Mouse (Mus musculus): Measurements from ENCODE around the gene Gm5737. TPM values are rescaled to one million over a fixed set of nuclear protein-coding genes. Genes with fewer than 3 reads are reported as not detected.

Gm5737 gene
- polyA plus RNA-seq, 1 experiment: not detected

DNA sequence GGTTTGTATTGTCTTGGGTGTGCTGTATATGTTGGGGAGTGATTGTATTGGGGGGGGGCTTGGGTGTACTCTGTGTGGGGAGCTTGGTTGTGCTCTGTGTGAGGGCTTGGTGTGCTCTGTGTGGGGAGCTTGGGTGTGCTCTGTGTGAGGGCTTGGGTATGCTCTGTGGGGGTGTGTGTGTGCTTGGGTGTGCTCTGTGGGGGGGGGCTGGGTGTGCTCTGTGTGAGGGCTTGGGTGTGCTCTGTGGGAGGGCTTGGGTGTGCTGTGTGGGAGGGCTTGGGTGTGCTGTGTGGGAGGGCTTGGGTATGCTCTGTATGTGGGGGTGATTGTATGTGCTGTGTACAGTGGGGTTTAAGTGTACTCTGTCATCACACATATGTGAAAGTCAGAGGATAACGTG is 55.6 kb downstream of the Gm5737 start:
- no peak overlapping the region for H3K4me3 ChIP-seq (ENCODE audit: insufficient read depth, low read depth, low read length)
- H3K27ac ChIP-seq (ENCODE audit: insufficient read depth, low read depth, low read length): no peak overlapping the region
- WGBS: 100% methylated on average over 1 of the region's 1 CpGs
- TF ChIP-seq POLR2A (IDR thresholded peaks at IDR 0.05; ENCODE audit: insufficient read depth, low read depth, low read length) (no peak), CTCF (IDR thresholded peaks at IDR 0.05; ENCODE audit: insufficient read depth, low read depth, low read length) (no peak)
- H3K4me1 ChIP-seq (ENCODE audit: control insufficient read depth, insufficient read depth, low read length): peaks cover 7% of the 10 kb centered on the region

DNA sequence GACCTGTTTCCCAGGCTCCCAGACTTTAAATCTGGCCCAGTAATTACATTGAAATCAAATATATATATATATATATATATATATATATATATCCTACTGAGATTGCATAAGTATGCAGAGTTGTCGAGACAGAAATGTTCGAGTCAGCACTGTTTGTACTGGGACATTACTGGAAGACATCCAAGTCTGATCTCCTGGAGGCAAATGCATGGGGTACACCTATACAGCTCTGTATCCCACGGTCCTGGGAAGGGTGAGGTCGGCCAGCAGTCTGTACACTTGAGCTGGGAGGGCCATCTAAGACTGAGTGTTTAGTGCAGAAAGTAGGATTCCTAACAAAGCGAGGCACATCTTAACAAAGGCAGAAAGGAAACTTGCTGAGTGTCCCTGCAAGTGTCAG is 57.7 kb downstream of the Gm5737 start:
- Histone ChIP-seq H3K4me3 (ENCODE audit: insufficient read depth, low read depth, low read length) (no peak overlapping the region), H3K4me1 (ENCODE audit: control insufficient read depth, insufficient read depth, low read length) (peaks cover 7% of the 10 kb centered on the region), H3K27ac (ENCODE audit: insufficient read depth, low read depth, low read length) (no peak overlapping the region)
- WGBS: 67% methylated on average over 5 of the region's 5 CpGs
- TF ChIP-seq CTCF (IDR thresholded peaks at IDR 0.05; ENCODE audit: insufficient read depth, low read depth, low read length): no peak
- no peak for TF ChIP-seq POLR2A (IDR thresholded peaks at IDR 0.05; ENCODE audit: insufficient read depth, low read depth, low read length)

GRCm38 (mm10) chr7:120870431-120871008 is 58.4 kb downstream of the Gm5737 start:
- WGBS: 58% methylated on average over 5 of the region's 5 CpGs
- H3K4me1 ChIP-seq (ENCODE audit: control insufficient read depth, insufficient read depth, low read length): peaks cover 7% of the 10 kb centered on the region
- no peak for TF ChIP-seq CTCF (IDR thresholded peaks at IDR 0.05; ENCODE audit: insufficient read depth, low read depth, low read length)
- TF ChIP-seq POLR2A (IDR thresholded peaks at IDR 0.05; ENCODE audit: insufficient read depth, low read depth, low read length): no peak
- no peak overlapping the region for H3K27ac ChIP-seq (ENCODE audit: insufficient read depth, low read depth, low read length)
- H3K4me3 ChIP-seq (ENCODE audit: insufficient read depth, low read depth, low read length): no peak overlapping the region

- no peak for TF ChIP-seq POLR2A (IDR thresholded peaks at IDR 0.05; ENCODE audit: insufficient read depth, low read depth, low read length)
- H3K4me3 ChIP-seq (ENCODE audit: insufficient read depth, low read depth, low read length): no peak overlapping the region
- 85% methylated on average over 12 of the region's 12 CpGs for WGBS
- no peak overlapping the region for H3K27ac ChIP-seq (ENCODE audit: insufficient read depth, low read depth, low read length)
- H3K4me1 ChIP-seq (ENCODE audit: control insufficient read depth, insufficient read depth, low read length): no peaks in the 10 kb centered on the region
These were observed 60.9 kb downstream of the Gm5737 start for GRCm38 (mm10) chr7:120873083-120873482.

DNA sequence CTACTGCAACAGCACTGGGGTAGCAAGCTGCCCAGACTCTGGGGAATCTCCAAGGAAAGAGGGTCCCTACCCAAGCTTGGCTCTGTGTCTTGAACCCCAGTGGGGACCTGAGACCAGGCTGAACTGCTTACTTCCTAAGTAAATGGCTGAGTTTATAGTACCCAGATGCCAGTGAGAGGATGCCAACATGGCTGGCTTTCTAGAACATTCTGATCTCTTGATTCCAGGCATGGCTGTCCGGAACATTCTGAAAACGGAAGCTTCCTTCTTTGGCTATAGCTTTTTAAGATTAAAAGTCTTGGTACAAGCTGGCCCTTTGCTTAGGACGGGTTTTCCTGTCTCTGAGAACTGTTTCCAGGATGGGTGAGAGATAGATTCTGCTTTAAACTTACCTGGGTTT is 61.9 kb downstream of the Gm5737 start:
- no peak for TF ChIP-seq CTCF (IDR thresholded peaks at IDR 0.05; ENCODE audit: insufficient read depth, low read depth, low read length)
- TF ChIP-seq POLR2A (IDR thresholded peaks at IDR 0.05; ENCODE audit: insufficient read depth, low read depth, low read length): no peak
- Histone ChIP-seq H3K4me3 (ENCODE audit: insufficient read depth, low read depth, low read length) (no peak overlapping the region), H3K4me1 (ENCODE audit: control insufficient read depth, insufficient read depth, low read length) (no peaks in the 10 kb centered on the region), H3K27ac (ENCODE audit: insufficient read depth, low read depth, low read length) (no peak overlapping the region)
- 91% methylated on average over 3 of the region's 3 CpGs for WGBS

GRCm38 (mm10) chr7:120874764-120875539 is 62.8 kb downstream of the Gm5737 start:
- Histone ChIP-seq H3K4me1 (ENCODE audit: control insufficient read depth, insufficient read depth, low read length) (no peaks in the 10 kb centered on the region), H3K27ac (ENCODE audit: insufficient read depth, low read depth, low read length) (no peak overlapping the region), H3K4me3 (ENCODE audit: insufficient read depth, low read depth, low read length) (no peak overlapping the region)
- 82% methylated on average over 7 of the region's 7 CpGs for WGBS
- TF ChIP-seq CTCF (IDR thresholded peaks at IDR 0.05; ENCODE audit: insufficient read depth, low read depth, low read length): no peak
- no peak for TF ChIP-seq POLR2A (IDR thresholded peaks at IDR 0.05; ENCODE audit: insufficient read depth, low read depth, low read length)

DNA sequence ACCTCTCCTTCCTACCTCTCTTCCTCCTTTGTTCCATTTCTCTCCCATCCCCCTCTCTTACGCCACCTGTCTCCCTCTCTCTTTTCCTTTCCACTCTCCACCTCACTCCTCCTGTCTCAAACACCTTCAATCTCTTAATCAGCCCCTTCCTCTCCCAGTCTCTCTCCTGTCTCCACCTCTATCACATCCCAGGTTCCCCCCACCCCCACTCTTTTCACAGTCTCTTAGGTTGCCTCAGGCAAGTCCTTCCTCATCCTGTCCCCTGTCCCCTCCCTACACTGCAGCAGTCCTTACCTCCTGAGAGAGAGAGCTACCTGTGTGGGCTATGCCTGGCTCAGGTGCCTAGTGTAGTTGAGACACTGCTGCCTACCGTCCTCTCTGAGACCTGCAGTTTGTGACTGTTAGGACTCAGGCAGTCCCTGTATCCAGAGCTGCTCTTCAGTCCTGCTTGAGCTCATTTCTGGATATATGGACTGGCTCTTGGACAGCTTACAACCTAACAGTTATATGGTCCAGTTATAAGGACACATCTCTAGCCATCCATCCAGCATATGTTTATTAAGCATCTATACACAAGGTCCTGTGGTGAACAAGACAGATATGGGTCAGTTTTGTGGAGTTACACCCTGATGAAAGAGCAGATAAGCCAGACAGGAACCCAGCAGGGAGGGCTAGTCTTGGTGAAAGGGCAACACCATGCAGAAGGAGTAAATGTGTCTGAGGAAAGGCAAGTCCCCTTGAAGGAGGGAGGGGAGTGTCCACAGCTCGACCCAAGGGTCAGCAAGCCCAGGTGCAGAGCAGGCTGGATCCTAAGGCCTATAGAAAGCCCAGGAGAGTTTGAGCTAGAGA is 63.6 kb downstream of the Gm5737 start:
- H3K4me3 ChIP-seq (ENCODE audit: insufficient read depth, low read depth, low read length): no peak overlapping the region
- TF ChIP-seq CTCF (IDR thresholded peaks at IDR 0.05; ENCODE audit: insufficient read depth, low read depth, low read length) (no peak), POLR2A (IDR thresholded peaks at IDR 0.05; ENCODE audit: insufficient read depth, low read depth, low read length) (no peak)
- no peak overlapping the region for H3K27ac ChIP-seq (ENCODE audit: insufficient read depth, low read depth, low read length)
- H3K4me1 ChIP-seq (ENCODE audit: control insufficient read depth, insufficient read depth, low read length): no peaks in the 10 kb centered on the region
- WGBS: 70% methylated on average over 3 of the region's 3 CpGs

- no peak for TF ChIP-seq CTCF (IDR thresholded peaks at IDR 0.05; ENCODE audit: insufficient read depth, low read depth, low read length)
- TF ChIP-seq POLR2A (IDR thresholded peaks at IDR 0.05; ENCODE audit: insufficient read depth, low read depth, low read length): no peak
- Histone ChIP-seq H3K27ac (ENCODE audit: insufficient read depth, low read depth, low read length) (no peak overlapping the region), H3K4me1 (ENCODE audit: control insufficient read depth, insufficient read depth, low read length) (no peaks in the 10 kb centered on the region), H3K4me3 (ENCODE audit: insufficient read depth, low read depth, low read length) (no peak overlapping the region)
- WGBS: 54% methylated on average over 6 of the region's 6 CpGs
These were observed 66.1 kb downstream of the Gm5737 start for GRCm38 (mm10) chr7:120878271-120878670.

DNA sequence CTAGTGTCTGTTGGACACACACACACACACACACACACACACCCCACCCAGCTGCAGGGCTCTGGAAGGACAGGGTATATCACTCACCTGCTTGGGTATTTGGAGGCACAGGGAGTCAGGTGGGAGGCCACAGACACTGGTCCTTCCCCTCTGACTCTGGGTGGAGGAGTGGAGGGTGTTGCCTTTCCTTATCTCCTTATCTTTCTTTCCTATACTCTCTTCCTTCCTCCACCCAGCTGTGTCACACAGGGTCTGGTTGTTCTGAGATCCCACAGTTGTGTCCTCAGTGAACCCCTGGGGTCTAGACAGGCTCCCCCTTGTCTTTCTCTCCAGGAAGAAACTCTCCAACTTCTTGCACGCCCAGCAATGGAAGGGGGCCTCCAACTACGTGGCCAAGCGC is 67.8 kb downstream of the Gm5737 start:
- Histone ChIP-seq H3K27ac (ENCODE audit: insufficient read depth, low read depth, low read length) (no peak overlapping the region), H3K4me1 (ENCODE audit: control insufficient read depth, insufficient read depth, low read length) (no peaks in the 10 kb centered on the region), H3K4me3 (ENCODE audit: insufficient read depth, low read depth, low read length) (no peak overlapping the region)
- 89% methylated on average over 3 of the region's 3 CpGs for WGBS
- no peak for TF ChIP-seq CTCF (IDR thresholded peaks at IDR 0.05; ENCODE audit: insufficient read depth, low read depth, low read length)
- TF ChIP-seq POLR2A (IDR thresholded peaks at IDR 0.05; ENCODE audit: insufficient read depth, low read depth, low read length): no peak
